Mouse (Mus musculus) limb, embryonic 11.5 days (tissue): ENCODE results near the gene Il20. TPM values are rescaled to one million over a fixed set of nuclear protein-coding genes. Genes with fewer than 3 reads are reported as not detected.

Experiments used
- ATAC-seq: fragments of 200-750 bp; cut with Nextera tagmentation; 2 replicates; pipeline ENCODE4 v1.8.0; 2017; ENCODE audit warnings: low read depth; ENCODE audit not compliant: insufficient number of reproducible peaks, low FRiP score, low TSS enrichment
- DNase-seq: peaks from one replicate; pipeline ENCODE4 v3.0.0-alpha.2; 2015; ENCODE audit warnings: low spot score
- H3K27ac ChIP-seq: fragments of 300-500 bp; sonication (generic); replicated peaks from 2 replicates; pipeline ENCODE4 v1.5.1; 2014; ENCODE audit warnings: low read depth, mild to moderate bottlenecking, low read length
- H3K27me3 ChIP-seq: fragments of 300-500 bp; sonication (generic); 2 replicates; pipeline ENCODE4 v1.6.1; 2014; ENCODE audit warnings: mild to moderate bottlenecking, low read length, mixed read lengths; ENCODE audit not compliant: control insufficient read depth, insufficient read depth
- H3K36me3 ChIP-seq: fragments of 300-500 bp; sonication (generic); 2 replicates; pipeline ENCODE4 v1.6.1; 2014; ENCODE audit warnings: mild to moderate bottlenecking, low read length, moderate library complexity, mixed read lengths; ENCODE audit not compliant: control insufficient read depth, insufficient read depth
- H3K4me1 ChIP-seq: fragments of 300-500 bp; sonication (generic); 2 replicates; pipeline ENCODE4 v1.6.1; 2014; ENCODE audit warnings: low read length, mixed read lengths; ENCODE audit not compliant: control insufficient read depth, insufficient read depth
- H3K4me2 ChIP-seq: fragments of 300-500 bp; sonication (generic); 2 replicates; pipeline ENCODE4 v1.6.1; 2014; ENCODE audit warnings: low read depth, mild to moderate bottlenecking, moderate library complexity; ENCODE audit not compliant: severe bottlenecking
- H3K4me3 ChIP-seq: fragments of 300-500 bp; sonication (generic); 2 replicates; pipeline ENCODE4 v1.5.1; 2014; ENCODE audit warnings: low read depth, low read length
- H3K9ac ChIP-seq: fragments of 300-500 bp; sonication (generic); 2 replicates; pipeline ENCODE4 v1.6.1; 2014; ENCODE audit warnings: mild to moderate bottlenecking, low read length
- H3K9me3 ChIP-seq: fragments of 300-500 bp; sonication (generic); 2 replicates; pipeline ENCODE4 v1.6.1; 2016; ENCODE audit warnings: low read length; ENCODE audit not compliant: control insufficient read depth
- WGBS: fragments of 180-500 bp; shearing (Covaris S2); extraction: QIAGEN DNeasy Blood & Tissue Kit; methylation state at CpG from one replicate; pipeline ENCODE4 v1.1.7; 2014; 5-methylcytosine and 5-hydroxymethylcytosine counted together
- polyA plus RNA-seq: library from polyadenylated mRNA; unstranded; fragments of >200 nt; fragmentation: Nextera tagmentation; extraction: Ambion mirVana; gene quantifications from 2 replicates; pipeline ENCODE4 v1.2.1, GENCODE M21; 2014

The Il20 gene
- polyA plus RNA-seq, 1 experiment from 2014 or later, result not detected

DNA sequence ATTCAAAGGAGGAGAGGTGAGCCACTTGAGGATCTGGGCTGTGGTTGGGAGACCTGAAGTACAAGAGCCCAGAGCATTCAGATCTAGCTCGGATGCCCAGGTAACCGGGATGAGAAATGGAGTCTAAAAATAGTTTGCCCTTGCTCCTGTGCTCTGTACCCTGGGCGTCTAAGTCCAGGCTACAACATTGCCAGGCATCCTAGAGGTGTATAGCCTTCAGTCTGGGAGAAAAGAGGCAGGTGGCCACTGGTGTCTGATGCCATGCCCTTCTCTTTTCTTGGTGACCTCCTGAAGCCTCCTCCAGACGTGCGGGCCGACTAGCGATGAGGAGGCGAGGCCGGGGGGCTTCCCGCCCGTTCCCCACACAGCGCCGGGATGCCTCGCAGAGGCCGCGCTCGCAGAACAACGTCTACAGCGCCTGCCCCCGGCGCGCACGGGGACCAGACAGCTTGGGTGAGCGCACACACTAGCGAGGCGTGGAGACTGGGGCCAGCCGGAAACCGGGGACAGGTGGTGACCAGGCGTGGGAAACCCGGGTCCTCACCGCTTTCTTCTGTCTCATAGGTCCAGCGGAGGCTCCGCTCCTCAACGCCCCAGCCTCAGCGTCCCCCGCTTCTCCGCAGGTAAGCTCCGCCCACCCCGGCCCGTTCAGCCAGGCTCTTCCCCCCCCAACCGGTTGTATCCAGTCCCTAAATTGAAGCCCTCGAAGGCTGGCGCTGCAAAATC is 33.2 kb downstream of the Il20 start:
- ATAC-seq, result peak; percentile 56; the same call in 1 of the 2 replicates
- H3K36me3 ChIP-seq, result no peaks in the 10 kb centered on the region
- H3K27me3 ChIP-seq, result peaks cover 11% of the 10 kb centered on the region
- peak overlapping the region; percentile 83 for H3K4me2 ChIP-seq
- H3K27ac ChIP-seq, result no peak overlapping the region
- H3K9me3 ChIP-seq, result no peaks in the 10 kb centered on the region
- peak overlapping the region; percentile 50 for H3K9ac ChIP-seq
- H3K4me3 ChIP-seq, result peak overlapping the region; percentile 37
- 3% methylated on average over 43 of the region's 43 CpGs for WGBS
- peak; percentile 65 for DNase-seq
- no peaks in the 10 kb centered on the region; the same call in 1 of the 2 replicates for H3K4me1 ChIP-seq

DNA sequence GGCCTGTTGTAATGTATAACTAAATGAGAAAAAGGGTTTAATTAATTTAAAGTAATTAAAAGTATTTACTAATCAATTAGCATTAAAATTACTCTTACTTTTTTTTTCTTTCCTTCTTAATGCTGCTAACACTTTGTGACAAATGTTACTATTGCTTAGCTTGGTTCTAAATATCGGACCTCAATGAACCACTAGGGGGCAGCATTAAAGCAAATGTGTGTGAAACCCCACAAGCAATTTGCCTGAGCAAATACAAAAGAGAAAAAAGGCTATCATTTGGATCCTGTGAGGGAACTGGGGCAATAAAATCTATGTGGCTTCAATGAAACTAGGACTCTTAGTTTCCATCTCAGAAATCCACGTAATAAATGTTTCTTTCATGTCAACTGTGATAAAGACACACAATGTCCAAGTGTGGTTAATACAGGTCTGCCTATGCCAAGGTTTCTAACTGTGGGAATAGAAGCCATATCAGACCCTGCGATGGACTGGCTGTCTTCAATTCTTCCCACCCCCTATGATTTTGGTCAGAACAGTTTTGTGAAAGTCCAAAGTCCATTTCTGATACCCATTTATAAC is 34.2 kb downstream of the Il20 start:
- Histone ChIP-seq H3K9me3 (no peaks in the 10 kb centered on the region), H3K27me3 (peaks cover 11% of the 10 kb centered on the region), H3K4me2 (no peak overlapping the region), H3K4me3 (no peak overlapping the region), H3K27ac (no peak overlapping the region), H3K4me1 (no peaks in the 10 kb centered on the region; the same call in 1 of the 2 replicates), H3K36me3 (no peaks in the 10 kb centered on the region), H3K9ac (no peak overlapping the region)
- DNase-seq, result peak; percentile 60
- no peak for ATAC-seq
- 30% methylated on average over 3 of the region's 3 CpGs for WGBS

DNA sequence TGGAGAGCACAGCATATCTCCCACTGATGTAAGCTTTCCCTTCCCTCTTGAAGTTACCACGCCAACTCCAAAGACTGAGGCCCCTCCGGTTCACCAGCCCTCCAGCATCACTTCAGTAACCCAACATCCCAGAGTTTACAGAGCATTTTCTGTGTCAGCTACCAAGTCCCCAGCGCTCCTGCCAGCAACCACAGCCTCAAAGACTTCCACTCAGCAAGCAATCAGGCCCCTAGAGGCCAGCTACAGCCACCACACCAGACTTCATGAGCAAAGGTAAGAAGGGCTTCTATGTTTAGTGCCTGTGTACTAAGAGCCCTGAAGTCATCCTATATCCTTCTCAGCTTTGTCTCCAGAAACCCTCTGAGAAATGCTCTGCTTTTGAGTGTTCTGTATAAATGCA is 35.3 kb downstream of the Il20 start:
- Histone ChIP-seq H3K4me2 (no peak overlapping the region), H3K36me3 (no peaks in the 10 kb centered on the region), H3K27me3 (peaks cover 11% of the 10 kb centered on the region), H3K9me3 (no peaks in the 10 kb centered on the region), H3K4me3 (no peak overlapping the region), H3K4me1 (no peaks in the 10 kb centered on the region; the same call in 1 of the 2 replicates), H3K9ac (no peak overlapping the region), H3K27ac (no peak overlapping the region)
- WGBS, result 82% methylated on average over 3 of the region's 3 CpGs
- DNase-seq, result no peak
- no peak for ATAC-seq

DNA sequence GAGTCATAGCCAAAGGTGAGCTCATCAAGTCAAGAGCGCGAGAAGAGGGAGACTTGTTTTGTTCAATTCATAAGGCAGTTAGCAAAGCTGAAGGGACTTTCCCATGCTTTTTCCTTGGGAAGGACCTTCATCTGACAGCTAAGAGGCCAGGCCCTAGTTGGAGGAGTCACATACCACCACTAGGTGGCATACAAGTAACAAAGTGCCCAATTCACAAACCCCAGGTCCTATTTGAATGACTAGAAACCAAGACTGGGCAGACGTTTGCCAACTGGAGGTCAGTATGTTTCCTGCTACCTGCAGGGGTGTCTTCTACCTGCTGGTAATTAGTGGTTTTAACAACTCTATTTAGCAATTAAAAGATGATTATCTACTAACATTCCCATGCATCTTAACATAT is 36.1 kb downstream of the Il20 start:
- peak; percentile 51 for DNase-seq
- Histone ChIP-seq H3K9ac (no peak overlapping the region), H3K36me3 (no peaks in the 10 kb centered on the region), H3K27me3 (peaks cover 11% of the 10 kb centered on the region), H3K4me1 (no peaks in the 10 kb centered on the region; the same call in 1 of the 2 replicates), H3K9me3 (no peaks in the 10 kb centered on the region), H3K4me3 (no peak overlapping the region), H3K27ac (no peak overlapping the region), H3K4me2 (no peak overlapping the region)
- ATAC-seq, result no peak
- 39% methylated on average over 3 of the region's 3 CpGs for WGBS

DNA sequence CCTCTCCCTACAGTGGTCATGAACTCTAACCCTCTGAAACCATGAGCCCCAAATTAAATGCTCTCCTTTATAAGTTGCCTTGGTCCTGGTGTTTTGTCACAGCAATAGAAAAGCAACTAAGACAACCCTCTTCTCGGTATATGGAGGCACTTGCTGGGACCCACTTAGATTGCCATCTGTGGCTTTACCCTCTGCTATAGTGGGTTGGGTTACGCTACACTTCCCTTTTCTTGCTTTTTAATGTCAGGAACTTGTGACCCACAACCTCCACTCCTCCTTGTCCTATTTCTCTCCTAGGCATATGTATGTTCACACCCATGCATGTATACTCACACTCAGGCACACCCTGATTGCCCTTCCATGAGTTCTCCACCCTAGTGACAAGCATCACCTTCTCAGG is 38.3 kb downstream of the Il20 start:
- Histone ChIP-seq H3K27ac (no peak overlapping the region), H3K36me3 (no peaks in the 10 kb centered on the region), H3K4me1 (no peaks in the 10 kb centered on the region), H3K9ac (no peak overlapping the region), H3K4me2 (no peak overlapping the region), H3K9me3 (no peaks in the 10 kb centered on the region), H3K4me3 (no peak overlapping the region), H3K27me3 (peaks cover 5% of the 10 kb centered on the region)
- 93% methylated on average over 2 of the region's 2 CpGs for WGBS
- ATAC-seq (no peak), DNase-seq (no peak)

DNA sequence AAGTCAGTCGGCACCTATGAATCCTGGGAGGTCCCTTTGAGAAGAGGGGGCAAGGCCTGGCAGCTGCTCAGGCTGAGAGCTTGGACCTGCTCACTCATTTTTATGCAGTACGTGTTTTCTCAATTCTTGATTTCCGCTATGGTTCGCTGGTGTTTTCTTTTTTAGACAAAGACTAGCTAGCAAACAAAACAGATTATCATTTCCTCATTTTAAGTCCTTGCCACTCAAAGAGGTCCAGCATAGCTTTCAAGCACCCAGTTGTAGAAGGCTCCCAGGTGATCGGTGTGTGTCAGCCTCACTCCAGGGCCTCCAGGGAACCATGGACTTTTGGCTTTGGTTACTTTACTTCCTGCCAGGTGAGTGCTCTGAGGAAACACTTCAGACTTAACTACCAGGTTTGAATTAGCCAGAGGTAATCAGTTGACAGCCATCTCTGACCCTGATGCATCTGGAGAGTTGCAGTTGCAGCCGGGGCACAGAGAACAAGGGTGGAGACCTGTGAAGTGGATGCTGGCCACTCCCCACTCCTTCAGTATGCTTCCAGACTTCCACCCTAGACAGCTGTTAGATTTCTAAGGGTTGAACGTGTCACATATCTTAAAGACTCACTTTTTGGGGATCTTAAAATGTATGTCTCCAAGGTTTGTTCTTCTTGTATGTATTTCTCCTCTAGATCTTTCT is 45.6 kb downstream of the Il20 start, which contains the start of gene Fcmr:
TSS of gene Fcmr (plus strand) at position 129 of the 681 bp plus-strand sequence.
- no peak within 1 kb of the TSS for H3K27ac ChIP-seq
- H3K4me3 ChIP-seq, result no peak within 1 kb of the TSS
- no peaks in the 10 kb centered on the region for H3K36me3 ChIP-seq
- 80% methylated on average over 7 of the region's 7 CpGs for WGBS
- H3K27me3 ChIP-seq, result no peaks in the 10 kb centered on the region
- H3K9ac ChIP-seq, result no peak within 1 kb of the TSS
- ATAC-seq, result no peak
- no peaks in the 10 kb centered on the region for H3K4me1 ChIP-seq
- DNase-seq, result no peak
- H3K9me3 ChIP-seq, result no peaks in the 10 kb centered on the region
- H3K4me2 ChIP-seq, result no peak within 1 kb of the TSS

DNA sequence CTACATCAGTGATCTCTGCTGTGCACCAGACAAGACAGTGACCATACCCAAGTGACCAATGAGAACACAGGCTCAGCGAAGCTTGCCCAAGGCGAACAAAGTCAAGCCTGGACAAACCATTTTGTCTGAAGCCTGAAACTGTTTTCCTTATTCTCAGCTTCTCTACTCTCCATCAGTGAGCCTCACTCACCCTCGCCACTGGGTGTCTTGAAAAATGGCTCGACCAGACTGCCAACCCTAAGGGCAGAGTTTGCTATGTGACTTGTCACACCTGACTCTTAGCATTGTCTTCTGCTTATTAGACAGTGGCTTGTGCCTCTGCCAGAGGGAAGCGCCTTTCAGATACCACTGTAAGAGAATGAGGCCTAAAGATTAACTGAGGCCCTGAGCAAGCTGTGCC is 46.5 kb downstream of the Il20 start:
- no peak overlapping the region for H3K4me3 ChIP-seq
- WGBS, result 89% methylated on average over 5 of the region's 5 CpGs
- no peaks in the 10 kb centered on the region for H3K4me1 ChIP-seq
- no peaks in the 10 kb centered on the region for H3K27me3 ChIP-seq
- no peak for ATAC-seq
- H3K36me3 ChIP-seq, result no peaks in the 10 kb centered on the region
- H3K9ac ChIP-seq, result no peak overlapping the region
- no peak overlapping the region for H3K27ac ChIP-seq
- H3K4me2 ChIP-seq, result no peak overlapping the region
- no peak for DNase-seq
- no peaks in the 10 kb centered on the region for H3K9me3 ChIP-seq

DNA sequence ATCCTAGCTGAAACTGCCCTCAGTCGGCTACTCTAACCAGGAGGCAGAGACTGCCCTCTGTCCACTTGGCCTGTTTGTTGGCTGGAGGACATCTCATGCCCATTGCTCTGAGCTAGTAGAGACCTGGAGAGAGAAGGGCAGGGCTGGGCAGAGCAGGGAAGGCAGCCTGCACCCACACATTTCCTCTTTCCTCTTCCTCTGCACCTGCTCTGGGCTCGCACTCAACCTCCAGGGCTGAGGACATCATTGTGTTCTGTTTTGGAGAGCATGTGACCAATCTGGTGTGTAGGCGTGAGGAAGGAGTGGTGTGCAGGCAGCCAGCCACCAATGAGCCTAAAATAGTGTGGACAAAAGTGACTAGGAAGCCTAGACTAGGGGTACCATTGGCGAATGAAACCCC is 47.0 kb downstream of the Il20 start:
- Histone ChIP-seq H3K36me3 (no peaks in the 10 kb centered on the region), H3K4me1 (no peaks in the 10 kb centered on the region), H3K9ac (no peak overlapping the region), H3K4me3 (no peak overlapping the region), H3K4me2 (no peak overlapping the region), H3K9me3 (no peaks in the 10 kb centered on the region), H3K27me3 (no peaks in the 10 kb centered on the region), H3K27ac (no peak overlapping the region)
- ATAC-seq (no peak), DNase-seq (no peak)
- WGBS, result 83% methylated on average over 4 of the region's 4 CpGs
